Mouse (Mus musculus) bone marrow macrophage, adult 2 months (primary cell): ENCODE measurements around the gene Hs6st2.

ENCODE experiments used
- CTCF ChIP-seq: IDR thresholded peaks from 2 replicates; pipeline ENCODE4 v1.5.1; 2012; ENCODE audit warnings: low read depth, mild to moderate bottlenecking, low read length, moderate library complexity
- POLR2A ChIP-seq: IDR thresholded peaks from 2 replicates; pipeline ENCODE4 v1.6.1; 2012; ENCODE audit warnings: mild to moderate bottlenecking, low read depth, low read length, borderline replicate concordance

DNA sequence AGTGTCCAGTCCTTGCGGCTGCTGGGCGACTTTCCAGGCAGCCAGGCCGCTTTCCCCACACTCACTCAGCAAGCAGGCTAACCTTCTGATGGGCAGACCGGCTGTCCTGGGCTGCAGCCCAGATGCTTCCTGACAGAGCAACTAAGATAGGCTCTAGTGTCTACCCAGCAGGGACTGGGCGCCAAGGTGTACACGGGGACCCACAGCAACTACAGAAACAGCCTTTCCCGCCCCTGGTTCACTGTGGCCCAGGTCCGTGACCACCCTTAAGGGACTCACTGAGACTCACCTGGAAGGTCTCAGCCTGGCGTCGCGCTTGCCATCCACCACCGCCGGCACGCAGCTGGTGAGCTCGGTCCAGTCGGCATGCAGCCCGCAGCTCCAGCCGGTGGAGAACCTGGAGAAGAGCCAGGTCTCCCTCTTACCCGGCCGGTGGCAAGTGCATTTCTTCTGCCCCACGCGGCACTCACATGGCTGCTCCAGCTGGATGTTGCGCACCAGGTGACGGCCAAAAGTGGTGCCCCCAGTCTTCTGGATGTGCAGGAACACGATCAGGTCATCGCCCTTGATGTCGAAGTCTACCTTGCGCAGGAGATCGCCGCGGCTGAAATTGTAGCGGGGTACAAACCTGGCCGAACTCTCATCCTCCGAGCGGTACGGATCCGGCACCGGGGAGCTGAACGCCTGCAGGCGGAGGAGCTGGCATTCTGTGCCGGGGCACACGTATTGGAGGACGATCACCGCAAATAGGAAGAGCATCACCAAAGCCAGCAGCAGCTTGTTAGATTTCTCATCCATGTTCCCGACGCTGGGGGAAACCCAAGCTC is 1.8 kb downstream of the Hs6st2 start:
- TF ChIP-seq CTCF (no peak), POLR2A (no peak)
